Mouse (Mus musculus) liver, embryonic 11.5 days (tissue): Measurements from ENCODE around the gene Slc39a11. TPM values are rescaled to one million over a fixed set of nuclear protein-coding genes. Genes with fewer than 3 reads are reported as not detected.
A peak's percentile ranks its signal among the peaks of the same experiment; 100 is the strongest.

Experiments
- ATAC-seq: fragments of 200-750 bp; cut with Nextera tagmentation; replicated peaks from 2 replicates; pipeline ENCODE4 v1.8.0; 2017; ENCODE audit warnings: moderate number of reproducible peaks, mild to moderate bottlenecking, moderate TSS enrichment, moderate library complexity; ENCODE audit not compliant: low FRiP score
- DNase-seq: peaks from one replicate; pipeline ENCODE4 v3.0.0-alpha.2; 2017; ENCODE audit warnings: low spot score
- H3K27ac ChIP-seq: fragments of 300-500 bp; sonication (generic); 2 replicates; pipeline ENCODE4 v1.5.1; 2014; ENCODE audit warnings: mild to moderate bottlenecking, low read depth, low read length, control low read depth
- H3K27me3 ChIP-seq: fragments of 300-500 bp; sonication (generic); replicated peaks from 2 replicates; pipeline ENCODE4 v1.6.1; 2014; ENCODE audit warnings: low read length, mixed read lengths; ENCODE audit not compliant: control insufficient read depth, insufficient read depth
- H3K36me3 ChIP-seq: fragments of 300-500 bp; sonication (generic); 2 replicates; pipeline ENCODE4 v1.6.1; 2014; ENCODE audit warnings: mild to moderate bottlenecking, low read length, moderate library complexity, mixed read lengths; ENCODE audit not compliant: control insufficient read depth, insufficient read depth
- H3K4me1 ChIP-seq: fragments of 300-500 bp; sonication (generic); replicated peaks from 2 replicates; pipeline ENCODE4 v1.6.1; 2014; ENCODE audit warnings: low read length, mixed read lengths; ENCODE audit not compliant: control insufficient read depth, insufficient read depth
- H3K4me2 ChIP-seq: fragments of 300-500 bp; sonication (generic); 2 replicates; pipeline ENCODE4 v1.6.1; 2014; ENCODE audit warnings: mild to moderate bottlenecking, control low read depth, moderate library complexity
- H3K4me3 ChIP-seq: fragments of 300-500 bp; sonication (generic); 2 replicates; pipeline ENCODE4 v1.5.1; 2014; ENCODE audit warnings: low read depth, low read length, control low read depth
- H3K9ac ChIP-seq: fragments of 300-500 bp; sonication (generic); 2 replicates; pipeline ENCODE4 v1.6.1; 2014; ENCODE audit warnings: low read depth, low read length, control low read depth
- H3K9me3 ChIP-seq: fragments of 300-500 bp; sonication (generic); 2 replicates; pipeline ENCODE4 v1.6.1; 2016; ENCODE audit warnings: low read length, inconsistent platforms, mixed read lengths; ENCODE audit not compliant: control insufficient read depth
- WGBS: fragments of 180-500 bp; shearing (Covaris S2); extraction: QIAGEN DNeasy Blood & Tissue Kit; methylation state at CpG from one replicate; pipeline ENCODE4 v1.1.7; 2014; 5-methylcytosine and 5-hydroxymethylcytosine counted together
- polyA plus RNA-seq: library from polyadenylated mRNA; unstranded; fragments of >200 nt; fragmentation: Nextera tagmentation; extraction: Ambion mirVana; gene quantifications from 2 replicates; pipeline ENCODE4 v1.2.1, GENCODE M21; 2014

The Slc39a11 gene
- polyA plus RNA-seq = 20.9 TPM in 2 replicates

- Histone ChIP-seq H3K9ac (peak within 1 kb of the TSS; percentile 91), H3K4me3 (peak within 1 kb of the TSS; percentile 89), H3K9me3 (no peaks in the 10 kb centered on the region), H3K4me1 (peaks cover 23% of the 10 kb centered on the region), H3K4me2 (peak within 1 kb of the TSS; percentile 88), H3K36me3 (peaks cover 15% of the 10 kb centered on the region), H3K27me3 (no peaks in the 10 kb centered on the region), H3K27ac (peak within 1 kb of the TSS; percentile 83)
- peak; percentile 80 for ATAC-seq
- peak; percentile 83 for DNase-seq
- WGBS = under 1% methylated on average over 91 of the region's 91 CpGs
Observed at GRCm38 (mm10) chr11:113649353-113650210, at the start of gene Slc39a11. TSS of gene Slc39a11 (minus strand) at chr11:113650079.

- no peak overlapping the region for H3K4me3 ChIP-seq
- H3K36me3 ChIP-seq = peaks cover 16% of the 10 kb centered on the region
- H3K9me3 ChIP-seq = no peaks in the 10 kb centered on the region
- no peaks in the 10 kb centered on the region for H3K4me1 ChIP-seq
- H3K27me3 ChIP-seq = no peaks in the 10 kb centered on the region
- H3K9ac ChIP-seq = no peak overlapping the region
- no peak overlapping the region for H3K4me2 ChIP-seq
- H3K27ac ChIP-seq = no peak overlapping the region
- ATAC-seq = no peak
- DNase-seq = no peak
- 88% methylated on average over 7 of the region's 7 CpGs for WGBS
Observed at GRCm38 (mm10) chr11:113699643-113700042, 49.8 kb upstream of the Slc39a11 start.

GRCm38 (mm10) chr11:113698013-113698545, 48.2 kb upstream of the Slc39a11 start:
- H3K36me3 ChIP-seq = peaks cover 26% of the 10 kb centered on the region
- H3K9me3 ChIP-seq = no peaks in the 10 kb centered on the region
- H3K4me3 ChIP-seq = no peak overlapping the region
- H3K4me2 ChIP-seq = no peak overlapping the region
- WGBS = 80% methylated on average over 12 of the region's 12 CpGs
- ATAC-seq = no peak
- H3K27me3 ChIP-seq = no peaks in the 10 kb centered on the region
- no peak overlapping the region for H3K27ac ChIP-seq
- DNase-seq = no peak
- H3K9ac ChIP-seq = no peak overlapping the region
- no peaks in the 10 kb centered on the region for H3K4me1 ChIP-seq

GRCm38 (mm10) chr11:113697571-113697970, 47.7 kb upstream of the Slc39a11 start:
- no peaks in the 10 kb centered on the region for H3K9me3 ChIP-seq
- H3K4me3 ChIP-seq = no peak overlapping the region
- no peaks in the 10 kb centered on the region for H3K4me1 ChIP-seq
- DNase-seq (no peak), ATAC-seq (no peak)
- WGBS = 81% methylated on average over 5 of the region's 5 CpGs
- H3K36me3 ChIP-seq = peaks cover 26% of the 10 kb centered on the region
- no peak overlapping the region for H3K4me2 ChIP-seq
- H3K9ac ChIP-seq = no peak overlapping the region
- no peaks in the 10 kb centered on the region for H3K27me3 ChIP-seq
- H3K27ac ChIP-seq = no peak overlapping the region

- Histone ChIP-seq H3K36me3 (peaks cover 50% of the 10 kb centered on the region), H3K4me2 (no peak overlapping the region), H3K4me1 (peaks cover 3% of the 10 kb centered on the region; the same call in 1 of the 2 replicates), H3K9me3 (no peaks in the 10 kb centered on the region), H3K27ac (no peak overlapping the region), H3K9ac (no peak overlapping the region), H3K27me3 (no peaks in the 10 kb centered on the region), H3K4me3 (no peak overlapping the region)
- WGBS = 75% methylated on average over 3 of the region's 3 CpGs
- ATAC-seq = no peak
- no peak for DNase-seq
Observed at GRCm38 (mm10) chr11:113691851-113692250, 42.0 kb upstream of the Slc39a11 start.

- H3K27me3 ChIP-seq = no peaks in the 10 kb centered on the region
- H3K4me3 ChIP-seq = no peak overlapping the region
- peaks cover 7% of the 10 kb centered on the region for H3K4me1 ChIP-seq
- H3K4me2 ChIP-seq = no peak overlapping the region
- H3K36me3 ChIP-seq = peaks cover 50% of the 10 kb centered on the region
- DNase-seq (no peak), ATAC-seq (no peak)
- no peak overlapping the region for H3K9ac ChIP-seq
- 86% methylated on average over 5 of the region's 5 CpGs for WGBS
- peak overlapping the region; percentile 19; the same call in 1 of the 2 replicates for H3K27ac ChIP-seq
- no peaks in the 10 kb centered on the region for H3K9me3 ChIP-seq
Observed at GRCm38 (mm10) chr11:113691318-113691717, 41.4 kb upstream of the Slc39a11 start.

- no peak for DNase-seq
- Histone ChIP-seq H3K4me1 (peaks cover 11% of the 10 kb centered on the region), H3K27ac (no peak overlapping the region), H3K9me3 (no peaks in the 10 kb centered on the region), H3K27me3 (no peaks in the 10 kb centered on the region), H3K4me2 (no peak overlapping the region), H3K9ac (no peak overlapping the region), H3K36me3 (peaks cover 43% of the 10 kb centered on the region), H3K4me3 (no peak overlapping the region)
- no peak for ATAC-seq
- 91% methylated on average over 12 of the region's 12 CpGs for WGBS
Observed at GRCm38 (mm10) chr11:113690506-113690905, 40.6 kb upstream of the Slc39a11 start.

GRCm38 (mm10) chr11:113687031-113687430, 37.2 kb upstream of the Slc39a11 start:
- Histone ChIP-seq H3K4me2 (no peak overlapping the region), H3K27me3 (no peaks in the 10 kb centered on the region), H3K9me3 (no peaks in the 10 kb centered on the region), H3K27ac (no peak overlapping the region), H3K4me1 (peaks cover 20% of the 10 kb centered on the region), H3K4me3 (no peak overlapping the region), H3K9ac (no peak overlapping the region), H3K36me3 (peaks cover 24% of the 10 kb centered on the region)
- WGBS = 82% methylated on average over 2 of the region's 2 CpGs
- ATAC-seq (no peak), DNase-seq (no peak)
